Mouse (Mus musculus) spleen, adult 10 weeks (tissue): ENCODE data around the gene Olfr777. TPM values are rescaled to one million over a fixed set of nuclear protein-coding genes. Genes with fewer than 3 reads are reported as not detected.

Source experiments
- polyA plus RNA-seq: library from polyadenylated mRNA; stranded (reverse); fragments of 350-450 nt; fragmentation: Illumina TruSeq; extraction: RNeasy Lipid Tissue Mini Kit (QIAGEN cat#74804); gene quantifications from one replicate; pipeline ENCODE4 v1.2.3, GENCODE M21; 2015; ENCODE audit warnings: low replicate concordance; ENCODE audit not compliant: insufficient read depth

Gene Olfr777
- polyA plus RNA-seq = not detected

DNA sequence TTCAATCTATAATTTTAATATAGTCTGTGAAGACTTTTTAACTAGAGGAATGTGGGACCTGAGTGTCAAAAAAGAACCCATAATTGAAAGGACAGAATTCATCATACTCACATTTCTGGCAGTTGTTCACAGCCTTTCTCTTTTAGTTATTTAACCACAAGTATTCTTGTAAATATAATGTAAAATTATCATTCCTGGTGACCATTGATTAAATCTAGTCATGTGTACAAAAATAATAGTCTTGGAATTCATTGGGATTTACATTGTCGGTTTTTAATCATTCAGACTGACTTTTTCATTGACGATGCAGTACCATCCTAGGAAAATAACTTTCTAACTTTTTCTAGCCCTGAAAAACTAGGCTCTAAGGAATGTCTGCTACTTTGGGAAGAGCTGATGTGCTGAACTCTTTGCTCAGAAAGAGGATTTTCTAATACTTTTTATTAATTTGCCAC is at the start of gene Olfr777:
Gene Olfr777, minus strand, starts transcription at position 405 of the 455 bp plus-strand sequence.

DNA sequence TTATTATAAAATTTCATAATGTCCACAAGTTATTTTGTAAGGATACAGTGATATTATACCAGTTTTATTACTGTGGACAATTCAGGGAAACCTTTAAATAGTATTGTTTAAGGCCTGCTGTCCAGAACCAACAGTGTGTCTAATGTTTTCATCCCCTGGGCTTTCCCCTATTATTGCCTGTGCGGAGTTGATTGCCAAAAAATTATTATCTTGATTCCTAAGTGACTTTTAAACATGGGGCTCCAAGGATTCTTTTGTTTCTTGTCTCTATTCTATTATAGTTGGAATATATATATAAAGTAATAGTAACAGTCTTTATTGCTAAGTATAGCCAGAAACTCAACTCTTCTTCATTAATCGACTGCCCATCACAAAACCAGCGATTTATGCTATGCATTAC is 46.5 kb upstream of the Olfr777 start, which contains the start of gene Olfr780:
Gene Olfr780, plus strand, starts transcription at position 301 of the 400 bp plus-strand sequence.

DNA sequence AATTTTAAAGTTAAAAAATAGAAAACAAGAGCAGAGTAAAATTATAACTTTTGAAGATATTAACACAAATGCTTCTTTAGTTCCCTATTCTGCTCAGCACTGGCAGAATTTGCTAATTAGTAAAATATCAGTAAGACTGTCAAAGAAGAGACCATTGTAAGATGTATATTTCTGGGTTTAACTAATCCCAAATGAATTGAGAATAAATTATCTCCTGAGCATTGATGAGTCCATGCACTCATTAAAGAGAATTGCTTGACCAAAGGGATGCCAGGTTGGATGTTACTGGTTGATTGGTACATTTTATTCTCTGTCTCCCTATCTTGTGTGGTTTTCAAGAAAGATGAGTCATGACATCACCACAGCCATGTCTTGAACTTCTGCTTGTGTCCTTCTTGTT is 12.5 kb downstream of the Olfr777 start, which contains the start of gene Olfr776:
Gene Olfr776, plus strand, starts transcription at position 301 of the 400 bp plus-strand sequence.

DNA sequence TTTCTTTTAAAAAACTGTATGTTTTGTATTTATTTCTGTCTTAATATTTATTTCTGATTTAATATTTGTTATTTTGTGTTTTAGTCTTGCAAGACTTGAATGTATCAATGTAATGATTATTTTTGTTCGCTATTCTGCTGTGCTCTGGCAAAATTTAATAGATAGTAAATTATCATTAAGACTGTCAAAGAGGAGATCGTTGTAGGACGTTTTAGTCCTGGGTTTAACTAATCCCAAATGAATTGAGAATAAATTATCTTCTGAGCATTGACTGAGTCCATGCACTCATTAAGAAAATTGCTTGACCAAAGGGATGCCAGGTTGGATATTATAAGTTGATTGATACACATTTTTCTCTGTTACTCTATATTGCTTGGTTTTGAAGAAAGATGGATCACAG is 23.2 kb downstream of the Olfr777 start, which contains the start of gene Olfr775:
Gene Olfr775, plus strand, starts transcription at position 301 of the 400 bp plus-strand sequence.

DNA sequence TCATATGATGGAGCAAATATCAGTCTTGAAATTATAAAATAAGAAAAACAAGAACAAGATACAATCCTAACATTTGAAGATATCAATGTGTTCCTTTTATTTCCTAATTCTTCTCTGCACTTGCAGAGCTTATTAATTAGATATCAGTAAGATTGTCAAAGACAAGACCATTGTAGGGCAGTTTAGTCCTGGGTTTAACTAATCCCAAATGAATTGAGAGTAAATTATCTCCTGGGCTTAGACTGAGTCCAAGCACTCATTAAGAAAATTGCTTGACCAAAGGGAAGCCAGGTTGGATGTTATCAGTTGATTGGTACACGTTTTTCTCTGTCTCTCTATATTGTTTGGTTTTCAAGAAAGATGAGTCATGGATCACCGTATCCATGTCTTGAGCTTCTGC is 35.4 kb downstream of the Olfr777 start, which contains the start of gene Olfr774:
Gene Olfr774, plus strand, starts transcription at position 301 of the 400 bp plus-strand sequence.

Other genes with a start within 250 kb of the Olfr777 start
- not detected for gene Olfr764-ps1, start 231.6 kb downstream of the Olfr777 start, polyA plus RNA-seq
- not detected for gene Olfr765, start 221.5 kb downstream of the Olfr777 start, polyA plus RNA-seq
- gene Olfr766-ps1, start 202.5 kb downstream of the Olfr777 start, polyA plus RNA-seq = not detected
- not detected for gene Olfr767, start 188.6 kb downstream of the Olfr777 start, polyA plus RNA-seq
- gene Olfr768, start 172.1 kb downstream of the Olfr777 start, polyA plus RNA-seq = not detected
- gene Olfr769, start 153.6 kb downstream of the Olfr777 start, polyA plus RNA-seq = not detected
- not detected for gene Olfr770, start 132.5 kb downstream of the Olfr777 start, polyA plus RNA-seq
- not detected for gene Olfr771, start 106.7 kb downstream of the Olfr777 start, polyA plus RNA-seq
- not detected for gene Olfr772, start 93.6 kb downstream of the Olfr777 start, polyA plus RNA-seq
- not detected for gene Olfr773, start 84.1 kb downstream of the Olfr777 start, polyA plus RNA-seq
- not detected for gene Olfr774, start 35.3 kb downstream of the Olfr777 start, polyA plus RNA-seq
- not detected for gene Olfr775, start 23.1 kb downstream of the Olfr777 start, polyA plus RNA-seq
- gene Olfr776, start 12.4 kb downstream of the Olfr777 start, polyA plus RNA-seq = not detected
- not detected for gene Olfr780, start 46.6 kb upstream of the Olfr777 start, polyA plus RNA-seq
- gene Olfr781, start 57.4 kb upstream of the Olfr777 start, polyA plus RNA-seq = not detected
- gene Olfr782, start 77.4 kb upstream of the Olfr777 start, polyA plus RNA-seq = not detected
- gene Olfr784, start 112.6 kb upstream of the Olfr777 start, polyA plus RNA-seq = not detected
- not detected for gene Olfr785, start 133.9 kb upstream of the Olfr777 start, polyA plus RNA-seq
- gene Olfr786, start 155.8 kb upstream of the Olfr777 start, polyA plus RNA-seq = not detected
- gene Olfr787, start 190.4 kb upstream of the Olfr777 start, polyA plus RNA-seq = not detected
- not detected for gene Olfr788, start 199.5 kb upstream of the Olfr777 start, polyA plus RNA-seq
- gene Olfr789, start 213.3 kb upstream of the Olfr777 start, polyA plus RNA-seq = not detected
- gene Olfr790, start 227.0 kb upstream of the Olfr777 start, polyA plus RNA-seq = not detected